Mouse (Mus musculus) heart, embryonic 14.5 days (tissue): ENCODE data around the gene Cd72. TPM values are rescaled to one million over a fixed set of nuclear protein-coding genes. Genes with fewer than 3 reads are reported as not detected.
A peak's percentile ranks its signal among the peaks of the same experiment; 100 is the strongest.

Experiments used
- ATAC-seq: fragments of 200-750 bp; cut with Nextera tagmentation; 2 replicates; pipeline ENCODE4 v1.8.0; 2017; ENCODE audit warnings: low read depth, moderate TSS enrichment; ENCODE audit not compliant: insufficient number of reproducible peaks, insufficient read depth, low FRiP score
- H3K27ac ChIP-seq, 2 experiments: fragments of 200-500 bp in 1 of 2; fragments of 300-500 bp in 1 of 2; sonication (generic) in 1 of 2; replicated peaks in 1 of 2; 2 replicates each; pipeline ENCODE4 v1.5.1; 2012 to 2014; ENCODE audit warnings: low read depth in 2 of 2, low read length in 2 of 2, control low read depth in 1 of 2, mild to moderate bottlenecking in 1 of 2, mixed read lengths in 1 of 2; ENCODE audit not compliant: control insufficient read depth in 1 of 2, insufficient read depth in 1 of 2
- H3K27me3 ChIP-seq: fragments of 300-500 bp; sonication (generic); 2 replicates; pipeline ENCODE4 v1.6.1; 2014; ENCODE audit warnings: mild to moderate bottlenecking, low read length, control low read depth; ENCODE audit not compliant: control insufficient read depth, insufficient read depth
- H3K36me3 ChIP-seq: fragments of 300-500 bp; sonication (generic); 2 replicates; pipeline ENCODE4 v1.6.1; 2014; ENCODE audit warnings: mild to moderate bottlenecking, control low read depth, low read length, mixed read lengths; ENCODE audit not compliant: control insufficient read depth, insufficient read depth
- H3K4me1 ChIP-seq, 2 experiments: fragments of 200-500 bp in 1 of 2; fragments of 300-500 bp in 1 of 2; sonication (generic) in 1 of 2; 2 replicates each; pipeline ENCODE4 v1.6.1; 2012 to 2014; ENCODE audit warnings: low read length in 2 of 2, control low read depth in 1 of 2, mixed read lengths in 1 of 2; ENCODE audit not compliant: control insufficient read depth in 2 of 2, insufficient read depth in 2 of 2
- H3K4me2 ChIP-seq: fragments of 300-500 bp; sonication (generic); 2 replicates; pipeline ENCODE4 v1.6.1; 2014; ENCODE audit warnings: mild to moderate bottlenecking, low read length
- H3K4me3 ChIP-seq, 2 experiments: fragments of 200-500 bp in 1 of 2; fragments of 300-500 bp in 1 of 2; sonication (generic) in 1 of 2; 2 replicates each; pipeline ENCODE4 v1.5.1; 2012 to 2014; ENCODE audit warnings: low read length in 2 of 2, mild to moderate bottlenecking in 2 of 2, control low read depth in 1 of 2, low read depth in 1 of 2, moderate library complexity in 1 of 2; ENCODE audit not compliant: control insufficient read depth in 1 of 2, insufficient read depth in 1 of 2
- H3K9ac ChIP-seq: fragments of 300-500 bp; sonication (generic); 2 replicates; pipeline ENCODE4 v1.6.1; 2014; ENCODE audit warnings: mild to moderate bottlenecking, low read length
- H3K9me3 ChIP-seq: fragments of 300-500 bp; sonication (generic); 2 replicates; pipeline ENCODE4 v1.6.1; 2016; ENCODE audit warnings: low read length, control low read depth; ENCODE audit not compliant: control insufficient read depth
- WGBS: fragments of 180-500 bp; shearing (Covaris S2); extraction: QIAGEN DNeasy Blood & Tissue Kit; methylation state at CpG from one replicate; pipeline ENCODE4 v1.1.7; 2014; 5-methylcytosine and 5-hydroxymethylcytosine counted together
- polyA plus RNA-seq: library from polyadenylated mRNA; unstranded; fragments of >200 nt; fragmentation: Nextera tagmentation; extraction: Ambion mirVana; gene quantifications from 2 replicates; pipeline ENCODE4 v1.2.1, GENCODE M21; 2014

Gene Cd72
- polyA plus RNA-seq, 1 experiment from 2014 or later: 3.1 TPM

GRCm38 (mm10) chr4:43398829-43399331, 55.5 kb downstream of the Cd72 start:
- Histone ChIP-seq H3K36me3 (no peaks in the 10 kb centered on the region), H3K27ac (peak overlapping the region; percentile 85 to 97), H3K4me2 (peak overlapping the region; percentile 72), H3K4me3 (peak overlapping the region; percentile 24 to 31), H3K4me1 (peaks cover 47 to 65% of the 10 kb centered on the region in 2 experiments), H3K27me3 (no peaks in the 10 kb centered on the region), H3K9ac (peak overlapping the region; percentile 74), H3K9me3 (no peaks in the 10 kb centered on the region)
- peak; percentile 53 for ATAC-seq
- WGBS: 10% methylated on average over 17 of the region's 17 CpGs

- H3K27ac ChIP-seq: peak overlapping the region; percentile 46 to 97
- ATAC-seq: no peak
- 80% methylated on average over 4 of the region's 4 CpGs for WGBS
- no peaks in the 10 kb centered on the region for H3K27me3 ChIP-seq
- no peaks in the 10 kb centered on the region for H3K36me3 ChIP-seq
- H3K9ac ChIP-seq: peak overlapping the region; percentile 74
- peaks cover 47 to 67% of the 10 kb centered on the region in 2 experiments for H3K4me1 ChIP-seq
- no peaks in the 10 kb centered on the region for H3K9me3 ChIP-seq
- H3K4me2 ChIP-seq: no peak overlapping the region
- no peak overlapping the region for H3K4me3 ChIP-seq
Observed at GRCm38 (mm10) chr4:43398014-43398413, 56.4 kb downstream of the Cd72 start.

Other genes starting within 250 kb of the Cd72 start
- 0.20 and 0.43 TPM in 2 replicates for gene Atp8b5, start 187.5 kb downstream of the Cd72 start, polyA plus RNA-seq
- 6.4 and 10.9 TPM in 2 replicates for gene Rusc2, start 72.6 kb downstream of the Cd72 start, polyA plus RNA-seq
- 0.16 TPM in 1 of 2 replicates, not detected in the other for gene Fam166b, start 25.5 kb downstream of the Cd72 start, polyA plus RNA-seq
- gene Tesk1, start 12.7 kb downstream of the Cd72 start, polyA plus RNA-seq: 8.9 and 9.4 TPM in 2 replicates
- gene Sit1, start 29.1 kb upstream of the Cd72 start, polyA plus RNA-seq: not detected in 2 replicates
- gene Ccdc107, start 38.3 kb upstream of the Cd72 start, polyA plus RNA-seq: 76.5 and 85.8 TPM in 2 replicates
- gene Arhgef39, start 45.1 kb upstream of the Cd72 start, polyA plus RNA-seq: 28.7 and 31.0 TPM in 2 replicates
- 2.1 and 2.4 TPM in 2 replicates for gene Car9, start 52.3 kb upstream of the Cd72 start, polyA plus RNA-seq
- gene Tpm2, start 69.1 kb upstream of the Cd72 start, polyA plus RNA-seq: 142 and 159 TPM in 2 replicates
- 57.3 and 62.3 TPM in 2 replicates for gene Creb3, start 107.7 kb upstream of the Cd72 start, polyA plus RNA-seq
- gene Tln1, start 108.1 kb upstream of the Cd72 start, polyA plus RNA-seq: 77.5 and 90.9 TPM in 2 replicates
- 18.3 and 24.9 TPM in 2 replicates for gene Rgp1, start 124.1 kb upstream of the Cd72 start, polyA plus RNA-seq
- 16.5 and 16.7 TPM in 2 replicates for gene Gba2, start 124.2 kb upstream of the Cd72 start, polyA plus RNA-seq
- 0.36 TPM in 1 of 2 replicates, not detected in the other for gene Msmp, start 129.9 kb upstream of the Cd72 start, polyA plus RNA-seq
- gene Npr2, start 177.3 kb upstream of the Cd72 start, polyA plus RNA-seq: 10.6 and 13.2 TPM in 2 replicates
- 0.18 and 0.77 TPM in 2 replicates for gene Spag8, start 199.0 kb upstream of the Cd72 start, polyA plus RNA-seq
- gene Hint2, start 201.8 kb upstream of the Cd72 start, polyA plus RNA-seq: 194 and 213 TPM in 2 replicates
- 4.2 and 4.5 TPM in 2 replicates for gene Tmem8b, start 214.3 kb upstream of the Cd72 start, polyA plus RNA-seq
- 3.9 and 4.5 TPM in 2 replicates for gene Fam221b, start 214.5 kb upstream of the Cd72 start, polyA plus RNA-seq
- not detected in 2 replicates for gene Olfr70, start 246.2 kb upstream of the Cd72 start, polyA plus RNA-seq